Mouse (Mus musculus) urinary bladder, postnatal 14 days (tissue): ENCODE measurements around the gene Nrxn2.

Experiments used
- DNase-seq: peaks from one replicate; pipeline ENCODE4 v3.0.0; 2021; ENCODE audit warnings: low spot score

Nrxn2 gene

GRCm38 (mm10) chr19:6392743-6393393 is 25.7 kb upstream of the Nrxn2 start:
- no peak for DNase-seq

- no peak for DNase-seq
These were observed 24.9 kb upstream of the Nrxn2 start for GRCm38 (mm10) chr19:6393637-6394036.

GRCm38 (mm10) chr19:6396237-6396636 is 22.3 kb upstream of the Nrxn2 start:
- no peak for DNase-seq

- DNase-seq: no peak
These were observed 20.8 kb upstream of the Nrxn2 start for GRCm38 (mm10) chr19:6397582-6398249.

GRCm38 (mm10) chr19:6398447-6399284 is 19.9 kb upstream of the Nrxn2 start:
- DNase-seq: peak; percentile 78

- peak; percentile 28 for DNase-seq
These were observed 19.0 kb upstream of the Nrxn2 start, which contains the start of gene Rasgrp2 for GRCm38 (mm10) chr19:6399285-6400095. Gene Rasgrp2, plus strand, starts transcription at chr19:6399340.

- DNase-seq: no peak
These were observed 18.1 kb upstream of the Nrxn2 start for GRCm38 (mm10) chr19:6400096-6401086.

- peak; percentile 81 for DNase-seq
These were observed 17.3 kb upstream of the Nrxn2 start for GRCm38 (mm10) chr19:6401131-6401815.

- no peak for DNase-seq
These were observed 16.6 kb upstream of the Nrxn2 start for GRCm38 (mm10) chr19:6401951-6402350.

- DNase-seq: no peak
These were observed 14.7 kb upstream of the Nrxn2 start for GRCm38 (mm10) chr19:6403869-6404268.

GRCm38 (mm10) chr19:6405433-6405832 is 13.1 kb upstream of the Nrxn2 start:
- no peak for DNase-seq

- no peak for DNase-seq
These were observed 11.4 kb upstream of the Nrxn2 start for GRCm38 (mm10) chr19:6407109-6407508.

GRCm38 (mm10) chr19:6407816-6408510 is 10.6 kb upstream of the Nrxn2 start:
- no peak for DNase-seq

- DNase-seq: no peak
These were observed 9.8 kb upstream of the Nrxn2 start for GRCm38 (mm10) chr19:6408749-6409148.

- DNase-seq: no peak
These were observed 9.4 kb upstream of the Nrxn2 start for GRCm38 (mm10) chr19:6409176-6409575.

- no peak for DNase-seq
These were observed 8.6 kb upstream of the Nrxn2 start for GRCm38 (mm10) chr19:6409936-6410335.

GRCm38 (mm10) chr19:6412798-6413197 is 5.7 kb upstream of the Nrxn2 start:
- no peak for DNase-seq

GRCm38 (mm10) chr19:6415454-6415853 is 3.1 kb upstream of the Nrxn2 start:
- DNase-seq: no peak

- no peak for DNase-seq
These were observed 2.3 kb upstream of the Nrxn2 start for GRCm38 (mm10) chr19:6416124-6416770.
